Mouse (Mus musculus) fat pad, adult 2 months (tissue): ENCODE measurements around the gene Rfx5.

ENCODE experiments used
- DNase-seq: peaks from one replicate; pipeline ENCODE4 v3.0.0-alpha.2; 2011; ENCODE audit warnings: low read depth, low spot score; ENCODE audit errors: extremely low read depth

Rfx5 gene

GRCm38 (mm10) chr3:94987578-94987977 lies 33.7 kb downstream of the Rfx5 start:
- peak; percentile 28 for DNase-seq

DNA sequence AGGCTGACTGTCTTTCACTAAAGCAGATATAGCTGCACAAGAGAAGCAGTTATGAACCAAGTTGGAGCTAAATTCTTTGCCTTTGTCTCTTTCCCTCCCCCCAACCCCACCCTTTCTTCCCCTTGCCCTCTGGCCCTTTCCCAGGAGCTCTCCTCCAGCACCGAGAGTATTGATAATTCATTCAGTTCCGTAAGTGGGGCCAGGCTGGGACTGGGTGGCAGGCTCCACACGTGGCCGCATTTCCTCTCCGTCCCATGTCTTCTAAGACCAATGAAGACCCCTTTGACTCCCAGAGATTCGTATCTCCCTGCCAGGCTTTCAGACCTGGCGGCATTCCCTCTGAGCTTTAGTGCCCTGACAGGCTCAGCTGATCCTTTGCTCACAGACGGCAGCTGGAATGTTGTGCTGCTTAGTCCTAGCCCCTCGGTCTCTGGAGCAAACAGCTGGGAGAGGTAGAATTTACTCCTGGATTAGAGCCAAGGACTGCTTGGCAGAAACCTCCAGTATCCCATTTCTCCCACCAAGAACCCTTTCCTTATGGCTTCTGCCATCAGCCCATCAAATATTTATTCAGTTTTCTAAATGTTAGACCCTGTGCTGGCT lies 35.4 kb downstream of the Rfx5 start:
- DNase-seq, result no peak

DNA sequence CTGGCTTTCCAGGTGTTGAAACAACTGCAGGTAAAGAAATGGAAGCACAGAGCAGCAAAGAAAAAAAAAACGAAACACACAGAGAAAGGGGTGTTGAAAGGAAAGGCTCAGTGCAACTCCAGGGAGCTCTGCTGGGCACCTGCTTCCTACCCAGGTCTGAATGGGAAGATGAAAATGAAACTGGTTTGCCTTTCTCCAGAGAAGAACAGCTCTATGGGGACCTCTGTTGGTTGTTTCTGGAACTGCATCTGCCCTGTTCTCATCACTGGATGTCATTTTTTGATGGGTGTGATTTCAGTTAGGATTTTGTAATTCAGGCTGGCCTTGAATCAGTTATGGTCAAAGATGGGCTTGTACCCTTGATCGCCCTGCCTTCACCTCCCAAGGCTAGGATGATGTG lies 43.1 kb downstream of the Rfx5 start:
- DNase-seq, result no peak

GRCm38 (mm10) chr3:95002569-95002968 lies 48.7 kb downstream of the Rfx5 start:
- no peak for DNase-seq

DNA sequence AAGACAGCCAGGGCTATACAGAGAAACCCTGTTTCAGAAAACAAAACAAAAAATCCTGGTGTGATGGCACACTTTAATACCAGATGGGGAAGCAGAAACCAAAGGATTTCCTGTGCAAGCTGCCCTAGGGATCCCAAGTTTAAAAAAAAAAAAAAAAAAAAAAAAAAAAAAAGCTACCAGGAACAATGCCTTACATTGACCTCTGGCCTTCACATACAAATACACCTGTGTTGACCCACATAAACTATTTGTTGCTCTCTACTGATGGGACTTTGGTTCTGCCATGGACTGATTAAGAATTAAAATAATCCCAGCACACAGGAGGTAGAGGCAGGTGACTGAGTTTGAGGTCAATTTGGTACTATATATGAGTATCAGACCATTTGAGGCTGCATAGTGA lies 49.4 kb downstream of the Rfx5 start:
- DNase-seq, result no peak

- DNase-seq, result no peak
Measured at GRCm38 (mm10) chr3:95005651-95006050, 51.8 kb downstream of the Rfx5 start.

- no peak for DNase-seq
Measured at GRCm38 (mm10) chr3:95007706-95008105, 53.8 kb downstream of the Rfx5 start.

DNA sequence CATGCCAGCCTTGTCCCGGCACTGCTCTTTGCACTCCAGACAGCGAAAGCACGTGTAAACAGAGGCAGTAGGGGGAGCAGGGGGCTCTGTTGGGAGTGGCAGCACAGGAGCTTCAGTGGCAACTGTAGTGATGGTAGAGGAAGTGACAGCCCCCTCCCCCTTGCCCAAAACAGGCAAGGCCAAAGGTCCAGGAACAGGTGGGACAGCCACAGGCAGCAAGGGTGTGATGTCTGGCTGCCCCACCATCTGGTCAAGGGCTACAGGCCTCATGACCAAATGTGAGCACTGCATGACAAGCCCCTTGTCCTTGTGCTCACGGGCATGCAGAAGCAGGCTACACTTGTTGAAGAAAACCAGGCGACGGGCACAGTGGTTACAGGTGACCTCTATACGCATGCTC lies 56.5 kb downstream of the Rfx5 start:
- no peak for DNase-seq
